Mouse (Mus musculus): ENCODE measurements around the gene 1700001C02Rik. TPM values are rescaled to one million over a fixed set of nuclear protein-coding genes. Genes with fewer than 3 reads are reported as not detected.

The 1700001C02Rik gene
- polyA plus RNA-seq, 1 experiment from 2014 or later = not detected

- 87% methylated on average over 8 of the region's 8 CpGs for WGBS
- no peaks in the 10 kb centered on the region for H3K36me3 ChIP-seq
- no peaks in the 10 kb centered on the region for H3K9me3 ChIP-seq (replicated peaks)
- H3K4me1 ChIP-seq = no peaks in the 10 kb centered on the region
- no peak for DNase-seq (ENCODE audit: low spot score)
- H3K4me3 ChIP-seq = no peak overlapping the region
- H3K27ac ChIP-seq (replicated peaks) = no peak overlapping the region
- H3K27me3 ChIP-seq (ENCODE audit: low read depth, poor library complexity, severe bottlenecking) = no peaks in the 10 kb centered on the region
These were observed 47.3 kb downstream of the 1700001C02Rik start for GRCm38 (mm10) chr5:30513111-30513510.

GRCm38 (mm10) chr5:30516376-30516775 lies 50.5 kb downstream of the 1700001C02Rik start:
- no peak overlapping the region for H3K4me3 ChIP-seq
- 55% methylated on average over 7 of the region's 7 CpGs for WGBS

GRCm38 (mm10) chr5:30518108-30518507 lies 52.3 kb downstream of the 1700001C02Rik start:
- no peaks in the 10 kb centered on the region for H3K9me3 ChIP-seq (replicated peaks)
- H3K27ac ChIP-seq (replicated peaks) = no peak overlapping the region
- 92% methylated on average over 5 of the region's 5 CpGs for WGBS
- peaks cover 5% of the 10 kb centered on the region; the same call in 1 of the 2 replicates for H3K4me1 ChIP-seq
- no peaks in the 10 kb centered on the region for H3K27me3 ChIP-seq (ENCODE audit: low read depth, poor library complexity, severe bottlenecking)
- no peak overlapping the region for H3K4me3 ChIP-seq
- no peak for DNase-seq (ENCODE audit: low spot score)
- no peaks in the 10 kb centered on the region for H3K36me3 ChIP-seq

More at GRCm38 (mm10) chr5:30516376-30516775, 50.5 kb downstream of the 1700001C02Rik start:
- Histone ChIP-seq H3K27me3 (ENCODE audit: low read depth, poor library complexity, severe bottlenecking) (no peaks in the 10 kb centered on the region), H3K4me1 (no peaks in the 10 kb centered on the region), H3K9me3 (replicated peaks) (no peaks in the 10 kb centered on the region), H3K27ac (replicated peaks) (no peak overlapping the region), H3K36me3 (no peaks in the 10 kb centered on the region)
- DNase-seq (ENCODE audit: low spot score) = peak; percentile 26

GRCm38 (mm10) chr5:30518547-30518946 lies 52.7 kb downstream of the 1700001C02Rik start:
- Histone ChIP-seq H3K36me3 (no peaks in the 10 kb centered on the region), H3K9me3 (replicated peaks) (no peaks in the 10 kb centered on the region), H3K27ac (replicated peaks) (no peak overlapping the region), H3K27me3 (ENCODE audit: low read depth, poor library complexity, severe bottlenecking) (no peaks in the 10 kb centered on the region), H3K4me3 (no peak overlapping the region), H3K4me1 (peaks cover 7% of the 10 kb centered on the region; the same call in 1 of the 2 replicates)
- 77% methylated on average over 6 of the region's 6 CpGs for WGBS
- DNase-seq (ENCODE audit: low spot score) = no peak

- Histone ChIP-seq H3K4me1 (peaks cover 11% of the 10 kb centered on the region), H3K27me3 (ENCODE audit: low read depth, poor library complexity, severe bottlenecking) (no peaks in the 10 kb centered on the region), H3K36me3 (no peaks in the 10 kb centered on the region), H3K9me3 (replicated peaks) (no peaks in the 10 kb centered on the region), H3K27ac (replicated peaks) (no peak overlapping the region), H3K4me3 (no peak overlapping the region)
- WGBS = 46% methylated on average over 7 of the region's 7 CpGs
- no peak for DNase-seq (ENCODE audit: low spot score)
These were observed 53.6 kb downstream of the 1700001C02Rik start for GRCm38 (mm10) chr5:30519494-30519893.

GRCm38 (mm10) chr5:30520214-30520732 lies 54.4 kb downstream of the 1700001C02Rik start:
- WGBS = 89% methylated on average over 10 of the region's 10 CpGs
- Histone ChIP-seq H3K27ac (replicated peaks) (no peak overlapping the region), H3K36me3 (no peaks in the 10 kb centered on the region), H3K9me3 (replicated peaks) (no peaks in the 10 kb centered on the region), H3K27me3 (ENCODE audit: low read depth, poor library complexity, severe bottlenecking) (no peaks in the 10 kb centered on the region), H3K4me3 (no peak overlapping the region), H3K4me1 (peaks cover 11% of the 10 kb centered on the region)
- no peak for DNase-seq (ENCODE audit: low spot score)

GRCm38 (mm10) chr5:30522406-30522805 lies 56.6 kb downstream of the 1700001C02Rik start:
- Histone ChIP-seq H3K4me1 (peaks cover 24% of the 10 kb centered on the region), H3K36me3 (no peaks in the 10 kb centered on the region), H3K4me3 (no peak overlapping the region), H3K27me3 (ENCODE audit: low read depth, poor library complexity, severe bottlenecking) (peaks cover 5% of the 10 kb centered on the region), H3K9me3 (replicated peaks) (no peaks in the 10 kb centered on the region), H3K27ac (replicated peaks) (no peak overlapping the region)
- no peak for DNase-seq (ENCODE audit: low spot score)
- WGBS = 87% methylated on average over 8 of the region's 8 CpGs

- Histone ChIP-seq H3K4me3 (no peak overlapping the region), H3K4me1 (peaks cover 24% of the 10 kb centered on the region)
- 86% methylated on average over 3 of the region's 3 CpGs for WGBS
These were observed 57.3 kb downstream of the 1700001C02Rik start for GRCm38 (mm10) chr5:30523131-30523530.

GRCm38 (mm10) chr5:30524213-30524612 lies 58.4 kb downstream of the 1700001C02Rik start:
- Histone ChIP-seq H3K4me3 (no peak overlapping the region), H3K27me3 (ENCODE audit: low read depth, poor library complexity, severe bottlenecking) (peaks cover 15% of the 10 kb centered on the region), H3K9me3 (replicated peaks) (no peaks in the 10 kb centered on the region), H3K27ac (replicated peaks) (no peak overlapping the region), H3K4me1 (peaks cover 24% of the 10 kb centered on the region), H3K36me3 (no peaks in the 10 kb centered on the region)
- DNase-seq (ENCODE audit: low spot score) = no peak
- 56% methylated on average over 3 of the region's 3 CpGs for WGBS

More at GRCm38 (mm10) chr5:30523131-30523530, 57.3 kb downstream of the 1700001C02Rik start:
- peaks cover 8% of the 10 kb centered on the region for H3K27me3 ChIP-seq (ENCODE audit: low read depth, poor library complexity, severe bottlenecking)
- no peak overlapping the region for H3K27ac ChIP-seq (replicated peaks)
- no peak for DNase-seq (ENCODE audit: low spot score)
- no peaks in the 10 kb centered on the region for H3K36me3 ChIP-seq
- H3K9me3 ChIP-seq (replicated peaks) = no peaks in the 10 kb centered on the region

GRCm38 (mm10) chr5:30525920-30526836 lies 60.3 kb downstream of the 1700001C02Rik start:
- H3K27ac ChIP-seq (replicated peaks) = peak overlapping the region; percentile 33
- no peaks in the 10 kb centered on the region for H3K36me3 ChIP-seq
- H3K27me3 ChIP-seq (ENCODE audit: low read depth, poor library complexity, severe bottlenecking) = peaks cover 15% of the 10 kb centered on the region
- 24% methylated on average over 12 of the region's 12 CpGs for WGBS
- peaks cover 24% of the 10 kb centered on the region for H3K4me1 ChIP-seq
- no peak overlapping the region for H3K4me3 ChIP-seq
- no peaks in the 10 kb centered on the region for H3K9me3 ChIP-seq (replicated peaks)
- no peak for DNase-seq (ENCODE audit: low spot score)

- H3K4me3 ChIP-seq = no peak overlapping the region
- 87% methylated on average over 5 of the region's 5 CpGs for WGBS
- peaks cover 24% of the 10 kb centered on the region for H3K4me1 ChIP-seq
- H3K9me3 ChIP-seq (replicated peaks) = no peaks in the 10 kb centered on the region
- H3K27me3 ChIP-seq (ENCODE audit: low read depth, poor library complexity, severe bottlenecking) = peaks cover 15% of the 10 kb centered on the region
- no peak for DNase-seq (ENCODE audit: low spot score)
- no peaks in the 10 kb centered on the region for H3K36me3 ChIP-seq
- H3K27ac ChIP-seq (replicated peaks) = no peak overlapping the region; the same call in 1 of the 2 replicates
These were observed 61.3 kb downstream of the 1700001C02Rik start for GRCm38 (mm10) chr5:30527129-30527528.

GRCm38 (mm10) chr5:30528906-30529305 lies 63.1 kb downstream of the 1700001C02Rik start:
- peaks cover 15% of the 10 kb centered on the region for H3K27me3 ChIP-seq (ENCODE audit: low read depth, poor library complexity, severe bottlenecking)
- H3K4me3 ChIP-seq = no peak overlapping the region
- H3K36me3 ChIP-seq = no peaks in the 10 kb centered on the region
- H3K9me3 ChIP-seq (replicated peaks) = no peaks in the 10 kb centered on the region
- no peak for DNase-seq (ENCODE audit: low spot score)
- WGBS = 55% methylated on average over 4 of the region's 4 CpGs
- no peak overlapping the region for H3K27ac ChIP-seq (replicated peaks)
- peaks cover 16% of the 10 kb centered on the region for H3K4me1 ChIP-seq
